Mouse (Mus musculus): Measurements from ENCODE around the gene Nudt14.

Nudt14 gene

GRCm38 (mm10) chr12:112911701-112912100, 30.2 kb downstream of the Nudt14 start:
- no peak for DNase-seq

- DNase-seq, result no peak
Observed at GRCm38 (mm10) chr12:112908991-112909390, 32.9 kb downstream of the Nudt14 start.

GRCm38 (mm10) chr12:112905001-112905400, 36.9 kb downstream of the Nudt14 start:
- no peak for DNase-seq

- no peak for DNase-seq
Observed at GRCm38 (mm10) chr12:112903941-112904340, 38.0 kb downstream of the Nudt14 start.

GRCm38 (mm10) chr12:112900641-112901040, 41.3 kb downstream of the Nudt14 start:
- no peak for DNase-seq

- DNase-seq, result no peak
Observed at GRCm38 (mm10) chr12:112898960-112899359, 43.0 kb downstream of the Nudt14 start.

GRCm38 (mm10) chr12:112898351-112898750, 43.6 kb downstream of the Nudt14 start:
- DNase-seq, result no peak

- peak; percentile 52 for DNase-seq
Observed at GRCm38 (mm10) chr12:112897522-112898212, 44.3 kb downstream of the Nudt14 start.

- no peak for DNase-seq
Observed at GRCm38 (mm10) chr12:112894969-112895368, 47.0 kb downstream of the Nudt14 start.

GRCm38 (mm10) chr12:112894303-112894884, 47.5 kb downstream of the Nudt14 start:
- no peak for DNase-seq

GRCm38 (mm10) chr12:112885465-112885864, 56.5 kb downstream of the Nudt14 start:
- no peak for DNase-seq

All from kidney, adult 11 months (tissue).